Mouse (Mus musculus): ENCODE data around the gene Plekhg2.

Gene Plekhg2

GRCm38 (mm10) chr7:28362441-28363060 lies 9.8 kb downstream of the Plekhg2 start:
- no peak for DNase-seq

GRCm38 (mm10) chr7:28361647-28362341 lies 10.6 kb downstream of the Plekhg2 start:
- no peak for DNase-seq

- no peak for DNase-seq
Observed at GRCm38 (mm10) chr7:28360291-28360690, 12.1 kb downstream of the Plekhg2 start.

GRCm38 (mm10) chr7:28359854-28360253 lies 12.5 kb downstream of the Plekhg2 start:
- no peak for DNase-seq

GRCm38 (mm10) chr7:28358431-28358830 lies 14.0 kb downstream of the Plekhg2 start:
- no peak for DNase-seq

- no peak for DNase-seq
Observed at GRCm38 (mm10) chr7:28357984-28358383, 14.4 kb downstream of the Plekhg2 start.

GRCm38 (mm10) chr7:28356981-28357380 lies 15.4 kb downstream of the Plekhg2 start:
- no peak for DNase-seq

- no peak for DNase-seq
Observed at GRCm38 (mm10) chr7:28355221-28355620, 17.2 kb downstream of the Plekhg2 start.

GRCm38 (mm10) chr7:28354596-28354995 lies 17.8 kb downstream of the Plekhg2 start:
- DNase-seq: no peak

GRCm38 (mm10) chr7:28354113-28354581 lies 18.3 kb downstream of the Plekhg2 start:
- DNase-seq: no peak

- DNase-seq: no peak
Observed at GRCm38 (mm10) chr7:28353267-28353666, 19.1 kb downstream of the Plekhg2 start.

GRCm38 (mm10) chr7:28351676-28352191 lies 20.7 kb downstream of the Plekhg2 start:
- no peak for DNase-seq

GRCm38 (mm10) chr7:28350155-28350883 lies 22.1 kb downstream of the Plekhg2 start, which contains the start of gene Rps16:
TSS of gene Rps16 (plus strand) at chr7:28350652.
- peak; percentile 97 for DNase-seq

GRCm38 (mm10) chr7:28348601-28349000 lies 23.8 kb downstream of the Plekhg2 start:
- no peak for DNase-seq

GRCm38 (mm10) chr7:28347746-28348145 lies 24.7 kb downstream of the Plekhg2 start:
- DNase-seq: no peak

GRCm38 (mm10) chr7:28344637-28345036 lies 27.8 kb downstream of the Plekhg2 start:
- peak; percentile 59 for DNase-seq

GRCm38 (mm10) chr7:28341381-28341780 lies 31.0 kb downstream of the Plekhg2 start:
- DNase-seq: no peak

GRCm38 (mm10) chr7:28339213-28339917 lies 33.0 kb downstream of the Plekhg2 start:
- DNase-seq: peak; percentile 38

- DNase-seq: peak; percentile 95
Observed at GRCm38 (mm10) chr7:28338108-28338998, 34.0 kb downstream of the Plekhg2 start, which contains the start of gene Supt5. TSS of gene Supt5 (minus strand) at chr7:28338746.

- no peak for DNase-seq
Observed at GRCm38 (mm10) chr7:28335471-28335870, 36.9 kb downstream of the Plekhg2 start.

- DNase-seq: no peak
Observed at GRCm38 (mm10) chr7:28334534-28334933, 37.9 kb downstream of the Plekhg2 start.

GRCm38 (mm10) chr7:28328260-28328659 lies 44.1 kb downstream of the Plekhg2 start:
- no peak for DNase-seq

Measured in cerebellum, adult 11 months (tissue).